Mouse (Mus musculus) spleen, adult 2 months (tissue): ENCODE measurements around the gene Lrmda.
"Not testable (repeated sequence)": the region's sequence is repeated elsewhere in the genome, so short reads cannot be mapped to it uniquely, and the experiment has no call there.

ENCODE experiments used
- CTCF ChIP-seq: fragments of 200-500 bp; IDR thresholded peaks from 2 replicates; pipeline ENCODE4 v1.5.1; 2011; ENCODE audit warnings: mild to moderate bottlenecking, inconsistent platforms; ENCODE audit not compliant: insufficient read depth, insufficient read length, insufficient replicate concordance; ENCODE audit errors: extremely low read depth
- POLR2A ChIP-seq: fragments of 200-500 bp; IDR thresholded peaks from 2 replicates; pipeline ENCODE4 v1.6.1; 2011; ENCODE audit warnings: low read depth, low read length, inconsistent platforms

GRCm38 (mm10) chr14:22588394-22588793 lies 568.9 kb downstream of the Lrmda start:
- not testable (repeated sequence) for TF ChIP-seq POLR2A, CTCF
